Mouse (Mus musculus) CD8-positive naive resting alpha-beta T cell, adult 2 months (primary cell): Measurements from ENCODE around the gene Gm12185.
A peak's percentile ranks its signal among the peaks of the same experiment; 100 is the strongest.

Experiments
- DNase-seq, 2 experiments: peaks; one replicate each; pipeline ENCODE4 v3.0.0; 2022; ENCODE audit warnings: low read depth in 2 of 2, low spot score in 2 of 2

The Gm12185 gene

DNA sequence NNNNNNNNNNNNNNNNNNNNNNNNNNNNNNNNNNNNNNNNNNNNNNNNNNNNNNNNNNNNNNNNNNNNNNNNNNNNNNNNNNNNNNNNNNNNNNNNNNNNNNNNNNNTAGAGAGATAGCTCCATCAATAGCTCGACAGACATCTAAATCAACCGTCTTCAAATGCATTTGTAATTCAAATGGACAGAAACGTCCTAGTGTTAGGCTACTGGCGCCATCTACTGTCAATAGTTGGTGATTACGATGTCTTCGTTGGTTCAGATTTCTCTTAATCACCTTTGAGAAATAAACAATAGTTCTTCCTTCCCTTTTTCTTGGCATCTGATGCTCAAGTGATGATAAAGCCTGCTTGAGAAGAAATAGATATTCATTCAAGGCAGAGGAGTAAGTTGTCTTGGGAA lies 133.0 kb downstream of the Gm12185 start:
- peak; percentile 47 to 72 for DNase-seq
